Mouse (Mus musculus): ENCODE measurements at regions not wholly inside any gene's neighbourhood (a gene's known extent, or its start where the extent isn't known, plus 50 kb on each side); places are given as distances from the start of the nearest gene placed in this dataset.

GRCm38 (mm10) chr12:9292656-9293055 lies 262.9 kb downstream of the Ttc32 start:
- Histone ChIP-seq H3K4me2 (ENCODE audit: low read depth) (no peak overlapping the region), H3K4me3 (no peak overlapping the region), H3K36me3 (ENCODE audit: control insufficient read depth, insufficient read depth) (no peaks in the 10 kb centered on the region), H3K27me3 (ENCODE audit: control insufficient read depth, insufficient read depth, insufficient read length) (no peaks in the 10 kb centered on the region), H3ac (ENCODE audit: control insufficient read depth, insufficient read length) (no peak overlapping the region), H3K79me2 (ENCODE audit: control insufficient read depth, insufficient read depth) (no peaks in the 10 kb centered on the region)
- TF ChIP-seq POLR2AphosphoS2 (IDR thresholded peaks at IDR 0.05; ENCODE audit: insufficient read length, low read depth) = no peak
- no peak for TF ChIP-seq POLR2A (IDR thresholded peaks at IDR 0.05; ENCODE audit: insufficient read length, low read depth)
- TF ChIP-seq TCF12 (IDR thresholded peaks at IDR 0.05; ENCODE audit: insufficient read depth, poor library complexity, severe bottlenecking) = no peak
- no peak for TF ChIP-seq REST (IDR thresholded peaks at IDR 0.05; ENCODE audit: insufficient read depth, insufficient read length)
- TF ChIP-seq MYOG (IDR thresholded peaks at IDR 0.05; ENCODE audit: control insufficient read depth in 1 of 3, insufficient read depth in 1 of 3, insufficient read length in 2 of 3, low read depth in 2 of 3) = no peak
- TF ChIP-seq TCF3 (IDR thresholded peaks at IDR 0.05; ENCODE audit: insufficient read length, low read depth) = no peak
- TF ChIP-seq SRF (IDR thresholded peaks at IDR 0.05; ENCODE audit: control insufficient read depth, insufficient read length, low read depth) = no peak
- TF ChIP-seq MAX (IDR thresholded peaks at IDR 0.05; ENCODE audit: low read depth) = no peak
- TF ChIP-seq MYOD1 (IDR thresholded peaks at IDR 0.05; ENCODE audit: control insufficient read depth in 1 of 3, insufficient read length in 2 of 3, low read depth in 2 of 3) = no peak
- TF ChIP-seq USF1 (IDR thresholded peaks at IDR 0.05; ENCODE audit: low read depth) = no peak
- no peak for TF ChIP-seq CEBPB (IDR thresholded peaks at IDR 0.05; ENCODE audit: insufficient read depth, poor library complexity, severe bottlenecking)
- no peak for TF ChIP-seq E2F4 (IDR thresholded peaks at IDR 0.05; ENCODE audit: insufficient read depth)

GRCm38 (mm10) chr12:9295211-9295610 lies 265.4 kb downstream of the Ttc32 start:
- Histone ChIP-seq H3K27me3 (ENCODE audit: control insufficient read depth, insufficient read depth, insufficient read length) (no peaks in the 10 kb centered on the region), H3ac (ENCODE audit: control insufficient read depth, insufficient read length) (no peak overlapping the region), H3K4me2 (ENCODE audit: low read depth) (no peak overlapping the region), H3K4me3 (no peak overlapping the region), H3K36me3 (ENCODE audit: control insufficient read depth, insufficient read depth) (no peaks in the 10 kb centered on the region), H3K79me2 (ENCODE audit: control insufficient read depth, insufficient read depth) (no peaks in the 10 kb centered on the region)
- TF ChIP-seq MYOD1 (IDR thresholded peaks at IDR 0.05; ENCODE audit: control insufficient read depth in 1 of 3, insufficient read length in 2 of 3, low read depth in 2 of 3) (no peak), REST (IDR thresholded peaks at IDR 0.05; ENCODE audit: insufficient read depth, insufficient read length) (no peak), USF1 (IDR thresholded peaks at IDR 0.05; ENCODE audit: low read depth) (no peak), CEBPB (IDR thresholded peaks at IDR 0.05; ENCODE audit: insufficient read depth, poor library complexity, severe bottlenecking) (no peak), TCF3 (IDR thresholded peaks at IDR 0.05; ENCODE audit: insufficient read length, low read depth) (no peak), TCF12 (IDR thresholded peaks at IDR 0.05; ENCODE audit: insufficient read depth, poor library complexity, severe bottlenecking) (no peak), SRF (IDR thresholded peaks at IDR 0.05; ENCODE audit: control insufficient read depth, insufficient read length, low read depth) (no peak), POLR2A (IDR thresholded peaks at IDR 0.05; ENCODE audit: insufficient read length, low read depth) (no peak)

DNA sequence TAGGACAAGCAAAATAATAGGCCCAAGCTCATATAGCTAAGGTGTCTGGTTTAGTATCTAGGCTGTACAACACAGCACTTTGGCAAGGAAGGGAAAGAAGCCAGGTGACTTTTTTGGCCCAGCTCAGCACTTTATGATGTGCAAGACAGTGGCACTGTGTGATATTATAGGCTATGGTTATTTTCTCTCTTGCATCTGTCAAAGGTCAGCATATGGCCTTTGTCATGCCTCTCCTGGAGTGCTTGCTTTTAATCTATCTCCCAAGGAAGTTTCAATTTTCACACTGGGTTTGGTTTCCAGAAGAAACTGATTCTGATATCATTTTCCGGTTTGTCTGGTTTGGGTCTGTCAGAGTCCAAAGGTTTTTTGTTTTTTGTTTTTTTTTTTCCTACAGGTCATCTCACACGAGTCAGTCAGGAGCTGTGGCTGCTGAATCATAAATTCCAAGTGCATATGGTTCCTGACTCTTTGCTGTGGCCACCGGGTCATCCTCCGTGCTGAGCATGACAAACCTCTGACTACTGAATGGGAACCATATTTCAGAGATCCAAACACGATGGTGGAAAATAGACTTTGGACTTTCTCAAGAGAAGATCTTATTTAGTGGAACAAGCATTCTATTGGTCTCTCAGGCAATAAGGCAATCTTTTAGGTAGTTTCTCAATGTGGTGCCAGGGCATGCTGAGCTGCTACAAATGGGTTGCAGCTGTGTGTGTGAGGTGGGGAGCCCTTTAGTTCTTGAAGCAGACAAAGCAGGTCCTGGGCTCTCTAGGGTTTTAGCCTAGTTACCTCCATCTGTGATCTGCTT lies 269.3 kb downstream of the Ttc32 start:
- Histone ChIP-seq H3K4me3 (no peak overlapping the region), H3K36me3 (ENCODE audit: control insufficient read depth, insufficient read depth) (no peaks in the 10 kb centered on the region), H3K79me2 (ENCODE audit: control insufficient read depth, insufficient read depth) (no peaks in the 10 kb centered on the region), H3K4me2 (ENCODE audit: low read depth) (peak overlapping the region; percentile 28), H3ac (ENCODE audit: control insufficient read depth, insufficient read length) (no peak overlapping the region), H3K27me3 (ENCODE audit: control insufficient read depth, insufficient read depth, insufficient read length) (no peaks in the 10 kb centered on the region)
- TF ChIP-seq E2F4 (IDR thresholded peaks at IDR 0.05; ENCODE audit: insufficient read depth) = no peak

DNA sequence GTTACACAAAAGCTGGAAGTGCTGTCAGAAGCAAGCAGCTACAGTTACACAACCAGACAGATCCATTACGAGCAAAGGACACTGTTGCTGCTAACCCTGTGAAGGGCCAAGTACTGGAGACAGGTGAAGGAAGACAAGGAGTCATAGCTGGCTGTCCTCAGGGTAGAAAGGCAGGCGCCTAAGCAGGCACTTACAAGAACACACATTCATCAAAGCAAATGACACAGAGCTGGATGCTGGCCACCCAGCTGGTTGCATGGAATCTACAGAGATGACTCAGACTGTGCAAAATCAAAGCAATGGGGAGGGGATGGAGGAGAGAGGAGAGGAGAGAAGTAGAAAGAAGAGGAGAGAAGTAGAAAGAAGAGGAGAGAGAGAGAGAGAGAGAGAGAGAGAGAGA lies 265.8 kb upstream of the Osr1 start:
- Histone ChIP-seq H3ac (ENCODE audit: control insufficient read depth, insufficient read length) (no peak overlapping the region), H3K4me2 (ENCODE audit: low read depth) (peak overlapping the region; percentile 18), H3K4me3 (no peak overlapping the region), H3K27me3 (ENCODE audit: control insufficient read depth, insufficient read depth, insufficient read length) (no peaks in the 10 kb centered on the region), H3K79me2 (ENCODE audit: control insufficient read depth, insufficient read depth) (no peaks in the 10 kb centered on the region), H3K36me3 (ENCODE audit: control insufficient read depth, insufficient read depth) (no peaks in the 10 kb centered on the region)
- TF ChIP-seq MAX (IDR thresholded peaks at IDR 0.05; ENCODE audit: low read depth) (no peak), E2F4 (IDR thresholded peaks at IDR 0.05; ENCODE audit: insufficient read depth) (no peak), CEBPB (IDR thresholded peaks at IDR 0.05; ENCODE audit: insufficient read depth, poor library complexity, severe bottlenecking) (no peak), POLR2A (IDR thresholded peaks at IDR 0.05; ENCODE audit: insufficient read length, low read depth) (no peak), TCF3 (IDR thresholded peaks at IDR 0.05; ENCODE audit: insufficient read length, low read depth) (no peak), REST (IDR thresholded peaks at IDR 0.05; ENCODE audit: insufficient read depth, insufficient read length) (no peak), USF1 (IDR thresholded peaks at IDR 0.05; ENCODE audit: low read depth) (no peak), TCF12 (IDR thresholded peaks at IDR 0.05; ENCODE audit: insufficient read depth, poor library complexity, severe bottlenecking) (no peak), POLR2AphosphoS2 (IDR thresholded peaks at IDR 0.05; ENCODE audit: insufficient read length, low read depth) (no peak), MYOD1 (IDR thresholded peaks at IDR 0.05; ENCODE audit: control insufficient read depth in 1 of 3, insufficient read length in 2 of 3, low read depth in 2 of 3) (no peak), MYOG (IDR thresholded peaks at IDR 0.05; ENCODE audit: control insufficient read depth in 1 of 3, insufficient read depth in 1 of 3, insufficient read length in 2 of 3, low read depth in 2 of 3) (no peak), SRF (IDR thresholded peaks at IDR 0.05; ENCODE audit: control insufficient read depth, insufficient read length, low read depth) (no peak)
